Mouse (Mus musculus) heart, embryonic 14.5 days (tissue): ENCODE data around the gene Cfap73. TPM values are rescaled to one million over a fixed set of nuclear protein-coding genes. Genes with fewer than 3 reads are reported as not detected.

Experiments
- ATAC-seq: fragments of 200-750 bp; cut with Nextera tagmentation; 2 replicates; pipeline ENCODE4 v1.8.0; 2017; ENCODE audit warnings: low read depth, moderate TSS enrichment; ENCODE audit not compliant: insufficient number of reproducible peaks, insufficient read depth, low FRiP score
- H3K27ac ChIP-seq, 2 experiments: fragments of 200-500 bp in 1 of 2; fragments of 300-500 bp in 1 of 2; sonication (generic) in 1 of 2; replicated peaks in 1 of 2; 2 replicates each; pipeline ENCODE4 v1.5.1; 2012 to 2014; ENCODE audit warnings: low read depth in 2 of 2, low read length in 2 of 2, control low read depth in 1 of 2, mild to moderate bottlenecking in 1 of 2, mixed read lengths in 1 of 2; ENCODE audit not compliant: control insufficient read depth in 1 of 2, insufficient read depth in 1 of 2
- H3K27me3 ChIP-seq: fragments of 300-500 bp; sonication (generic); 2 replicates; pipeline ENCODE4 v1.6.1; 2014; ENCODE audit warnings: mild to moderate bottlenecking, low read length, control low read depth; ENCODE audit not compliant: control insufficient read depth, insufficient read depth
- H3K36me3 ChIP-seq: fragments of 300-500 bp; sonication (generic); 2 replicates; pipeline ENCODE4 v1.6.1; 2014; ENCODE audit warnings: mild to moderate bottlenecking, control low read depth, low read length, mixed read lengths; ENCODE audit not compliant: control insufficient read depth, insufficient read depth
- H3K4me1 ChIP-seq, 2 experiments: fragments of 200-500 bp in 1 of 2; fragments of 300-500 bp in 1 of 2; sonication (generic) in 1 of 2; 2 replicates each; pipeline ENCODE4 v1.6.1; 2012 to 2014; ENCODE audit warnings: low read length in 2 of 2, control low read depth in 1 of 2, mixed read lengths in 1 of 2; ENCODE audit not compliant: control insufficient read depth in 2 of 2, insufficient read depth in 2 of 2
- H3K4me2 ChIP-seq: fragments of 300-500 bp; sonication (generic); 2 replicates; pipeline ENCODE4 v1.6.1; 2014; ENCODE audit warnings: mild to moderate bottlenecking, low read length
- H3K4me3 ChIP-seq, 2 experiments: fragments of 200-500 bp in 1 of 2; fragments of 300-500 bp in 1 of 2; sonication (generic) in 1 of 2; 2 replicates each; pipeline ENCODE4 v1.5.1; 2012 to 2014; ENCODE audit warnings: low read length in 2 of 2, mild to moderate bottlenecking in 2 of 2, control low read depth in 1 of 2, low read depth in 1 of 2, moderate library complexity in 1 of 2; ENCODE audit not compliant: control insufficient read depth in 1 of 2, insufficient read depth in 1 of 2
- H3K9ac ChIP-seq: fragments of 300-500 bp; sonication (generic); 2 replicates; pipeline ENCODE4 v1.6.1; 2014; ENCODE audit warnings: mild to moderate bottlenecking, low read length
- H3K9me3 ChIP-seq: fragments of 300-500 bp; sonication (generic); 2 replicates; pipeline ENCODE4 v1.6.1; 2016; ENCODE audit warnings: low read length, control low read depth; ENCODE audit not compliant: control insufficient read depth
- WGBS: fragments of 180-500 bp; shearing (Covaris S2); extraction: QIAGEN DNeasy Blood & Tissue Kit; methylation state at CpG from one replicate; pipeline ENCODE4 v1.1.7; 2014; 5-methylcytosine and 5-hydroxymethylcytosine counted together
- polyA plus RNA-seq: library from polyadenylated mRNA; unstranded; fragments of >200 nt; fragmentation: Nextera tagmentation; extraction: Ambion mirVana; gene quantifications from 2 replicates; pipeline ENCODE4 v1.2.1, GENCODE M21; 2014

Cfap73 gene
- polyA plus RNA-seq, 1 experiment from 2014 or later = not detected

DNA sequence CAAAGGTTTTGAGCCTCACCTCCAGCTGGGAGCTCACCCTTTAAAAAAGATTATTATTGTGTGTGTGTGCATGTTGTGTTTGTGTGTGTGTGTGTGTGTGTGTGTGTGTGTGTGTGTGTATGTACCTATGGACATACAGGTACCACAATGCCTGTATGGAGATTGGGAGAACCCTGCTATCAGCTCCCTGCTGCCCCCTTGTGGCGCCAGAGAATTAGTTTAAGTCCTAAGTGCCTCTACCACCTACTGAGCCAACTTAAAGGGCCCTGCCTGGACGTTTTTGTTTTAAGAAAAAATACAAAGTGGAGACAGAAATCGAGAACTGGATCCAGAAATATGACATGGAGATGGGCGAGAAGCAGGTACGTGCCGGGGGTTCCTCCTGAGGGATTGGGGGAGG, 29.2 kb downstream of the Cfap73 start:
- Histone ChIP-seq H3K27me3 (0 out of 2 replicates have a peak, but pooled peaks cover 4% of the 10 kb centered on the region), H3K36me3 (0 out of 2 replicates have a peak, but pooled peaks cover 11% of the 10 kb centered on the region), H3K4me1 (peaks cover 18 to 21% of the 10 kb centered on the region in 2 experiments), H3K4me3 (peak overlapping the region in 1 of 2 experiments; percentile 32; a peak in 2 of 4 replicates), H3K9ac (0 out of 2 replicates have a peak overlapping the region, but pooled peaks have one; percentile 27), H3K27ac (no peak overlapping the region), H3K9me3 (no peaks in the 10 kb centered on the region), H3K4me2 (peak overlapping the region; percentile 68)
- no peak for ATAC-seq
- 1% methylated on average over 6 of the region's 6 CpGs for WGBS

- Histone ChIP-seq H3K9ac (no peak overlapping the region), H3K4me3 (no peak overlapping the region), H3K4me2 (no peak overlapping the region), H3K27me3 (0 out of 2 replicates have a peak, but pooled peaks cover 6% of the 10 kb centered on the region), H3K9me3 (no peaks in the 10 kb centered on the region), H3K27ac (no peak overlapping the region), H3K4me1 (peaks cover 18 to 21% of the 10 kb centered on the region in 2 experiments), H3K36me3 (0 out of 2 replicates have a peak, but pooled peaks cover 5% of the 10 kb centered on the region)
- ATAC-seq = no peak
- WGBS = 57% methylated on average over 7 of the region's 7 CpGs
Observed at GRCm38 (mm10) chr5:120603515-120603914, 30.5 kb downstream of the Cfap73 start.

GRCm38 (mm10) chr5:120602210-120602609, 31.8 kb downstream of the Cfap73 start:
- Histone ChIP-seq H3K36me3 (no peaks in the 10 kb centered on the region), H3K9me3 (no peaks in the 10 kb centered on the region), H3K9ac (no peak overlapping the region), H3K27me3 (0 out of 2 replicates have a peak, but pooled peaks cover 6% of the 10 kb centered on the region), H3K4me3 (no peak overlapping the region), H3K4me1 (peaks cover 18 to 21% of the 10 kb centered on the region in 2 experiments), H3K4me2 (no peak overlapping the region), H3K27ac (no peak overlapping the region)
- WGBS = 92% methylated on average over 12 of the region's 12 CpGs
- ATAC-seq = no peak

DNA sequence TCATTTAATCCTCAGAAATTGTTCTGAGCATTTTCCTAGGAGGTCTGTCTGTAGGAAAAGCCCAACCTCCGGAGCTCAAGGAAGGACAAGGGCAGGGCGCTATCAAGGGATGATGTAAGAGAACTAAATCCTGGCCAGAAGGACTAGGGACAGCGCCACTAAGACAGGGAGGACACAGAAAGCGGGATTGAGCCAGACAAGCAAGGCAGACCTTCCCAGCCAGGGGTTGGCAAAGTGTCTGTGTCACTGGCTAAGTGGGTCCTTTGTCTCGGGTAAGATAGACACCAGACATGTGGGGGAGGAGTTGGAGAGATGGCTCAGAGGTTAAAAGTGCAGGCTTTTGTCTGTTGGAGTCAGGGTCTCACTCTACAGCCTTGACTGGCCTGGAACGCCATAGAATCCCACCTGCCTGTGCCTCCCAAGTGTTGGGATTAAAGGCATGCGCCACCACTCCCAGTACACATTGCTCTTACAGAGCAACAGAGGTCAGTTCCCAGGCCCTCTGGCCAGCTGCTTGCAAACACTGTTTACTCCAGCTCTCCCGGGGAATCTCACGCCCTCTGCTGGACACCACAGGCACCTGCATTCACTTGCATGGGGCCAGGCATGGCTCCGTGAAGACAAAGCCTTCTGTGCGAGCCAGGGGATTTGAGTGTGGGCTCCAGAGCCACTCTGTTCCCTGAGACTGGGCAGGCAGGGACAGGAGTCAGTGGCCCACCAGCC, 32.9 kb downstream of the Cfap73 start:
- Histone ChIP-seq H3K9me3 (no peaks in the 10 kb centered on the region), H3K4me1 (peaks cover 18 to 21% of the 10 kb centered on the region in 2 experiments), H3K4me3 (no peak overlapping the region), H3K9ac (no peak overlapping the region), H3K27ac (no peak overlapping the region; a peak in 1 of 4 replicates), H3K27me3 (peaks cover 8% of the 10 kb centered on the region; the same call in 1 of the 2 replicates), H3K36me3 (no peaks in the 10 kb centered on the region), H3K4me2 (no peak overlapping the region)
- WGBS = 22% methylated on average over 11 of the region's 11 CpGs
- no peak for ATAC-seq

- peaks cover 12% of the 10 kb centered on the region; the same call in 1 of the 2 replicates for H3K27me3 ChIP-seq
- no peak overlapping the region; the same call in 1 of the 2 replicates for H3K9ac ChIP-seq
- peaks cover 14 to 15% of the 10 kb centered on the region in 2 experiments for H3K4me1 ChIP-seq
- H3K27ac ChIP-seq = no peak overlapping the region
- no peak overlapping the region for H3K4me2 ChIP-seq
- no peak overlapping the region for H3K4me3 ChIP-seq
- H3K9me3 ChIP-seq = no peaks in the 10 kb centered on the region
- H3K36me3 ChIP-seq = no peaks in the 10 kb centered on the region
- no peak for ATAC-seq
- 67% methylated on average over 6 of the region's 6 CpGs for WGBS
Observed at GRCm38 (mm10) chr5:120599625-120600024, 34.4 kb downstream of the Cfap73 start.

GRCm38 (mm10) chr5:120594485-120594884, 39.5 kb downstream of the Cfap73 start:
- ATAC-seq = no peak
- no peaks in the 10 kb centered on the region for H3K4me1 ChIP-seq
- no peak overlapping the region for H3K4me2 ChIP-seq
- H3K4me3 ChIP-seq = no peak overlapping the region
- peaks cover 5% of the 10 kb centered on the region; the same call in 1 of the 2 replicates for H3K27me3 ChIP-seq
- 79% methylated on average over 6 of the region's 6 CpGs for WGBS
- no peaks in the 10 kb centered on the region for H3K36me3 ChIP-seq
- no peak overlapping the region for H3K27ac ChIP-seq
- no peaks in the 10 kb centered on the region for H3K9me3 ChIP-seq
- H3K9ac ChIP-seq = no peak overlapping the region

GRCm38 (mm10) chr5:120592141-120592540, 41.9 kb downstream of the Cfap73 start:
- Histone ChIP-seq H3K27ac (no peak overlapping the region), H3K9ac (no peak overlapping the region), H3K4me1 (peaks cover 11 to 13% of the 10 kb centered on the region in 2 experiments), H3K27me3 (peaks cover 5% of the 10 kb centered on the region; the same call in 1 of the 2 replicates), H3K4me2 (no peak overlapping the region), H3K9me3 (no peaks in the 10 kb centered on the region), H3K4me3 (no peak overlapping the region), H3K36me3 (no peaks in the 10 kb centered on the region)
- 66% methylated on average over 7 of the region's 7 CpGs for WGBS
- ATAC-seq = no peak
